Mouse (Mus musculus) cerebellum, adult 18-20 months (tissue): Measurements from ENCODE around the gene Btbd18.

ENCODE experiments used
- DNase-seq, 2 experiments: peaks; one replicate each; pipeline ENCODE4 v3.0.0; 2021

Gene Btbd18

DNA sequence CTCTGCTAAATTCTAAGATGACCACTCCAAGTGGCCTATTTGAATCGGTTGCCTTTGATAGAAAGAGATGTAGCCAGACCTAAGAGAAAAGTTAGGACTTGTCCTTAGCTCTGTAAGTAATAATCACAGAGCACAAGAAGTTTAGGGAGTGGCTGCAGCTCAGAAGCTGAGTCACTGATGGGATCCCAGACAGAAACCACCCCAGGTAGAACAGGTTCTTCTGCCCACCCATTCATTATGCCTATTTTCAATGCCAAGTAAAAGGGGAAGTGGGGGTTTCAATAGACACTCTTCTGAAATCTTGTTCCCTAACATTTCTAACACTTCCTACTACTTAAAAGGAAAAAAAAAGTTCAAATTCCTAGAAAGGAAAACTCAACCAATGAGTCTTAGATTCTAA is 46.4 kb downstream of the Btbd18 start:
- DNase-seq: no peak

- no peak for DNase-seq
Observed at GRCm38 (mm10) chr2:84707523-84707922, 48.6 kb downstream of the Btbd18 start.

DNA sequence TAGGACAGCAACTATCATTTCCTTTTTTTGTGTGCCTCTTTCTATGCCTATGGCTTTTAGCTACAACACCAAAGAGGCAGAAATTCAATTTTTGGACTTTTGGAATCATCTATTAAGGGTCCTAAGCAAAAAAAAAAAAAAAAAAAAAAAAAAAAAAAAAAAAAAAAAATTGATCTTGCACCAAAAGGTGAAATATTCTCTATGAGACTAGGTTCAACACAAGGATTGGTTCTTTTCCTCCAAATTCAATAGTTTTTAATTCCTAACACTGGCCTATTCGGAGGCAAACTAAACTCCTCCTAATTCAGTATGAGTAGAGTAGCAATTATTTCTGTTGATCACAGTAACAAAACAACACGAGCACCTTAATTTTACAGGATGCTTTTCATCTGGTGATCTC is 53.0 kb downstream of the Btbd18 start:
- DNase-seq: no peak

DNA sequence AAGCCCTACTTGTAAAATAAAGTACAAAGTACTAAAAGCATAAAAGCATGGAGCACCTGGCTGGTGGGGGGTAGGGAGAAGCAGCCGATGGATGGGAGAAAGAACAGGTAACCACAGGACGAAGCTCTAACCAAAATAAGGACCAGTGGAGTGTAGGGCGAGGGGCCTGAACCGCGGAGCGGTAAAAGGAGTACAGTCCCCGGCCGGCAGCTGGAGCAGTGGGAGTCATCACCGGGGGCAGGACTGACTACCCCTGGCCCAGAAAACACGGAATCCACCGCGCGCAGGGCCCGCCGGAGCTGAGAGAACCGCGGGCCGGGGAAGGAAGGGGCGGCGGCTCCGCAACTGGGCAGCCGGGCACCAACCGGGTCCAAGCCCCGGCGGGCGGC is 55.5 kb downstream of the Btbd18 start:
- DNase-seq: no peak

GRCm38 (mm10) chr2:84714811-84715561 is 56.1 kb downstream of the Btbd18 start, which contains the start of gene Zdhhc5:
Zdhhc5 (minus strand) TSS chr2:84715180.
- peak; percentile 97 to 99 for DNase-seq

DNA sequence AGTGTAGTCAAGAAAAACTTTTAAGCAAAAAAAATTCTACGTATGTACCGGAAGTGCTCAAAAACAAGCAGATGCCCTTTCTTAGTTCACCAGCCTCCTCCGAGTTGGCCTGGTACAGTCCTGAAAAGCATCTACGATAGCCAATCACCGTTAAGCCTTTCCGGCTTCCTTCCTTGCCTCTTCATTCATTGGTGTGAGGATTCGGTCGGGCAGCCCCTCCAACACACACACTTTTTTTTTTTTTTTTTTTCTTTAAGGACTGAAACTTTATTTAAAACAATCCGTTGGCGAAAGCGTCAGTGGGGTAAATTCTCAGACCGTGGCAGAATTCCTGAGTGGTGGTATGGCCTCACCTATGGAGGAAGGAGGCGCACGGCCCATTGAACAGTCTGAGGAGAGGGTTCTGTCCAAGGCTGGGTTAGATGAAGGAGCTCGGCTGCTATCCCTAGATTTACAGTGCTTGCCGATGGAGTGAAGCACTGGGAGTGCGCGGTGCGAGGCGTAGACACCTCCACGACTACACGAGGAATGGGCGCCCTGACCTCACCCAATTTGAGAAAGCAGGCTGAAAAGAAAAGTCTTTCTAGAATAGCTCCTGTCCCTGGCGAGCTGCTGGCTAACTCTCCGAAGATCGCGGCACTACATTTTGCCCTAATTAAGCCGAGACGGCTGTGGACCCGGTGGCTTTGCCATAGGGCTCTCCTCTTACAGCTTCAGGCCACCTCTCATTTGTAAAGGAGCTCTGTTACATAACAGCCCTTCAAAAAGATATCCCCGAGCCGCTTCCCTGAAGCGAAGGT is 56.9 kb downstream of the Btbd18 start:
- peak; percentile 76 to 91 for DNase-seq

DNA sequence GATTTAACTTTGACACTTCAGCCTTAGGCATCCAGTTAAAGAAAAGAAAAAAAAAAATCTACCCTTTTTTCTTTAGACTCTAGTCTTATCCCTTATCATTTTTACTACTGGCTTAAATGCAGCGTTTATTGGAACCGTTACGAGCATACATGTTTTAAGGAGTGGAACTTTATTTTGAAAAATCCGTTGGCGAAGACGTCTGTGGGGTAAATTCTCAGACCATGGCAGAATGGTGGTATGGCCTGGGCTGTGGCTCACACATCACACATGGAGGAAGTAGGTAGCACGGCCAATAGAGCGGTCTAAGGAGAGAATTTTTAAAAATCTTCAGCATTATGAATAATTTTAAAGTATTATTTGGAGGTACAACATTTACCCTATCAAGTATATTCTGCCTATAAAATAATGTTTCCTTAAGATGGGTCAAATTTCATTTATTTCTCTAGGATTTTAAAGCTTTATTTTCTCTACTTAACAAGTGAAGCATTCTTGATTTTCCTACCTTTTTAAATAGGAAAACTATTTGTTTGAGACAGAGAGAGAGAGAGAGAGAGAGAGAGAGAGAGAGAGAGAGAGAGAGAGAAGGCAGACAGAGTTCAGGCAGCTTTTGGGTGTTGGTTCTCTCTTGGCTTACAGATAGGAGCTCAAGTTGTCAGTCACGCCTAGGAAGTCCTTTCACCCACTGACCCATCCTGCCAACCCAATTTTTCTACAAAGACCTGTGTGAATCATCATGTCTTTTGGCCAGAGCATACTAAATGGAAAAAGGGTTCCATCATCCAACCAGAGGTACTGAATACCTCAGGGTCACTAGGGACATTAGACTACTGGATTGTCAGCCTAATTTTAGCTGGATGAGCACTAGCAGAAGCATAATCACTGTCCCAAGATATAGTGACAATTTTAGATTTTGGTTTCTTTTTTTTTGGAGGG is 57.8 kb downstream of the Btbd18 start:
- peak in 1 of 2 experiments; percentile 34 for DNase-seq

- DNase-seq: no peak
Observed at GRCm38 (mm10) chr2:84717357-84717756, 58.5 kb downstream of the Btbd18 start.
